Mouse (Mus musculus): ENCODE data around the gene 2310009B15Rik. TPM values are rescaled to one million over a fixed set of nuclear protein-coding genes. Genes with fewer than 3 reads are reported as not detected.

2310009B15Rik gene
- polyA plus RNA-seq, 1 experiment from 2014 or later = 44.6 TPM

GRCm38 (mm10) chr1:138840440-138841305 lies 16.0 kb downstream of the 2310009B15Rik start:
- Histone ChIP-seq H3K27ac (replicated peaks; ENCODE audit: low read depth, low read length) (no peak overlapping the region), H3K36me3 (replicated peaks; ENCODE audit: control insufficient read depth, insufficient read depth, low read depth, low read length) (no peaks in the 10 kb centered on the region), H3K4me1 (ENCODE audit: control insufficient read depth, insufficient read depth, low read length) (no peaks in the 10 kb centered on the region), H3K9me3 (replicated peaks; ENCODE audit: control insufficient read depth, low read length) (no peaks in the 10 kb centered on the region), H3K9ac (replicated peaks; ENCODE audit: low read length) (no peak overlapping the region), H3K4me3 (ENCODE audit: low read depth, low read length) (no peak overlapping the region), H3K4me2 (ENCODE audit: low read depth, low read length) (no peak overlapping the region), H3K27me3 (ENCODE audit: control insufficient read depth, insufficient read depth, low read length) (peaks cover 53% of the 10 kb centered on the region)
- DNase-seq (ENCODE audit: low spot score) (peak; percentile 46), ATAC-seq (replicated peaks; ENCODE audit: insufficient number of reproducible peaks, low FRiP score, low TSS enrichment, low read depth) (no peak)
- 4% methylated on average over 25 of the region's 25 CpGs for WGBS

- no peak for ATAC-seq (replicated peaks; ENCODE audit: insufficient number of reproducible peaks, low FRiP score, low TSS enrichment, low read depth)
- 4% methylated on average over 16 of the region's 16 CpGs for WGBS
- Histone ChIP-seq H3K4me1 (ENCODE audit: control insufficient read depth, insufficient read depth, low read length) (no peaks in the 10 kb centered on the region), H3K27ac (replicated peaks; ENCODE audit: low read depth, low read length) (no peak overlapping the region), H3K4me2 (ENCODE audit: low read depth, low read length) (no peak overlapping the region), H3K9ac (replicated peaks; ENCODE audit: low read length) (no peak overlapping the region), H3K9me3 (replicated peaks; ENCODE audit: control insufficient read depth, low read length) (no peaks in the 10 kb centered on the region), H3K27me3 (ENCODE audit: control insufficient read depth, insufficient read depth, low read length) (peaks cover 45% of the 10 kb centered on the region), H3K36me3 (replicated peaks; ENCODE audit: control insufficient read depth, insufficient read depth, low read depth, low read length) (no peaks in the 10 kb centered on the region), H3K4me3 (ENCODE audit: low read depth, low read length) (no peak overlapping the region)
- peak; percentile 24 for DNase-seq (ENCODE audit: low spot score)
Observed at GRCm38 (mm10) chr1:138839809-138840430, 16.7 kb downstream of the 2310009B15Rik start.

GRCm38 (mm10) chr1:138839291-138839690 lies 17.4 kb downstream of the 2310009B15Rik start:
- Histone ChIP-seq H3K9me3 (replicated peaks; ENCODE audit: control insufficient read depth, low read length) (no peaks in the 10 kb centered on the region), H3K27ac (replicated peaks; ENCODE audit: low read depth, low read length) (no peak overlapping the region), H3K4me2 (ENCODE audit: low read depth, low read length) (no peak overlapping the region), H3K9ac (replicated peaks; ENCODE audit: low read length) (no peak overlapping the region), H3K36me3 (replicated peaks; ENCODE audit: control insufficient read depth, insufficient read depth, low read depth, low read length) (no peaks in the 10 kb centered on the region), H3K4me1 (ENCODE audit: control insufficient read depth, insufficient read depth, low read length) (no peaks in the 10 kb centered on the region), H3K4me3 (ENCODE audit: low read depth, low read length) (no peak overlapping the region), H3K27me3 (ENCODE audit: control insufficient read depth, insufficient read depth, low read length) (peaks cover 41% of the 10 kb centered on the region)
- 5% methylated on average over 2 of the region's 2 CpGs for WGBS
- DNase-seq (ENCODE audit: low spot score) = no peak
- no peak for ATAC-seq (replicated peaks; ENCODE audit: insufficient number of reproducible peaks, low FRiP score, low TSS enrichment, low read depth)

GRCm38 (mm10) chr1:138837786-138838743 lies 18.6 kb downstream of the 2310009B15Rik start:
- Histone ChIP-seq H3K36me3 (replicated peaks; ENCODE audit: control insufficient read depth, insufficient read depth, low read depth, low read length) (no peaks in the 10 kb centered on the region), H3K9me3 (replicated peaks; ENCODE audit: control insufficient read depth, low read length) (no peaks in the 10 kb centered on the region), H3K27me3 (ENCODE audit: control insufficient read depth, insufficient read depth, low read length) (peaks cover 30% of the 10 kb centered on the region), H3K4me3 (ENCODE audit: low read depth, low read length) (no peak overlapping the region), H3K4me2 (ENCODE audit: low read depth, low read length) (no peak overlapping the region), H3K27ac (replicated peaks; ENCODE audit: low read depth, low read length) (no peak overlapping the region), H3K4me1 (ENCODE audit: control insufficient read depth, insufficient read depth, low read length) (no peaks in the 10 kb centered on the region), H3K9ac (replicated peaks; ENCODE audit: low read length) (no peak overlapping the region)
- ATAC-seq (replicated peaks; ENCODE audit: insufficient number of reproducible peaks, low FRiP score, low TSS enrichment, low read depth) = no peak
- peak; percentile 28 for DNase-seq (ENCODE audit: low spot score)
- WGBS = 8% methylated on average over 27 of the region's 27 CpGs

GRCm38 (mm10) chr1:138835355-138835900 lies 21.2 kb downstream of the 2310009B15Rik start:
- H3K36me3 ChIP-seq (replicated peaks; ENCODE audit: control insufficient read depth, insufficient read depth, low read depth, low read length) = no peaks in the 10 kb centered on the region
- H3K27me3 ChIP-seq (ENCODE audit: control insufficient read depth, insufficient read depth, low read length) = peaks cover 27% of the 10 kb centered on the region
- 3% methylated on average over 3 of the region's 3 CpGs for WGBS
- no peak overlapping the region for H3K27ac ChIP-seq (replicated peaks; ENCODE audit: low read depth, low read length)
- no peak overlapping the region for H3K4me2 ChIP-seq (ENCODE audit: low read depth, low read length)
- H3K4me3 ChIP-seq (ENCODE audit: low read depth, low read length) = no peak overlapping the region
- H3K9me3 ChIP-seq (replicated peaks; ENCODE audit: control insufficient read depth, low read length) = no peaks in the 10 kb centered on the region
- ATAC-seq (replicated peaks; ENCODE audit: insufficient number of reproducible peaks, low FRiP score, low TSS enrichment, low read depth) (no peak), DNase-seq (ENCODE audit: low spot score) (peak; percentile 76)
- no peak overlapping the region for H3K9ac ChIP-seq (replicated peaks; ENCODE audit: low read length)
- H3K4me1 ChIP-seq (ENCODE audit: control insufficient read depth, insufficient read depth, low read length) = no peaks in the 10 kb centered on the region

- Histone ChIP-seq H3K4me1 (ENCODE audit: control insufficient read depth, insufficient read depth, low read length) (no peaks in the 10 kb centered on the region), H3K4me3 (ENCODE audit: low read depth, low read length) (peak overlapping the region; percentile 21), H3K27me3 (ENCODE audit: control insufficient read depth, insufficient read depth, low read length) (peaks cover under 1% of the 10 kb centered on the region), H3K27ac (replicated peaks; ENCODE audit: low read depth, low read length) (no peak overlapping the region), H3K9ac (replicated peaks; ENCODE audit: low read length) (no peak overlapping the region), H3K36me3 (replicated peaks; ENCODE audit: control insufficient read depth, insufficient read depth, low read depth, low read length) (no peaks in the 10 kb centered on the region), H3K4me2 (ENCODE audit: low read depth, low read length) (peak overlapping the region; percentile 53), H3K9me3 (replicated peaks; ENCODE audit: control insufficient read depth, low read length) (no peaks in the 10 kb centered on the region)
- ATAC-seq (replicated peaks; ENCODE audit: insufficient number of reproducible peaks, low FRiP score, low TSS enrichment, low read depth) (no peak), DNase-seq (ENCODE audit: low spot score) (peak; percentile 61)
- WGBS = under 1% methylated on average over 16 of the region's 16 CpGs
Observed at GRCm38 (mm10) chr1:138831309-138831708, 25.3 kb downstream of the 2310009B15Rik start.

GRCm38 (mm10) chr1:138826841-138827240 lies 29.8 kb downstream of the 2310009B15Rik start:
- Histone ChIP-seq H3K36me3 (replicated peaks; ENCODE audit: control insufficient read depth, insufficient read depth, low read depth, low read length) (no peaks in the 10 kb centered on the region), H3K27me3 (ENCODE audit: control insufficient read depth, insufficient read depth, low read length) (no peaks in the 10 kb centered on the region), H3K27ac (replicated peaks; ENCODE audit: low read depth, low read length) (no peak overlapping the region), H3K9ac (replicated peaks; ENCODE audit: low read length) (no peak overlapping the region), H3K4me3 (ENCODE audit: low read depth, low read length) (no peak overlapping the region), H3K4me2 (ENCODE audit: low read depth, low read length) (no peak overlapping the region), H3K4me1 (ENCODE audit: control insufficient read depth, insufficient read depth, low read length) (no peaks in the 10 kb centered on the region), H3K9me3 (replicated peaks; ENCODE audit: control insufficient read depth, low read length) (no peaks in the 10 kb centered on the region)
- ATAC-seq (replicated peaks; ENCODE audit: insufficient number of reproducible peaks, low FRiP score, low TSS enrichment, low read depth) (no peak), DNase-seq (ENCODE audit: low spot score) (no peak)
- WGBS = 60% methylated on average over 6 of the region's 6 CpGs

Data from embryonic facial prominence, embryonic 11.5 days (tissue).